In the genomic region with DNA sequence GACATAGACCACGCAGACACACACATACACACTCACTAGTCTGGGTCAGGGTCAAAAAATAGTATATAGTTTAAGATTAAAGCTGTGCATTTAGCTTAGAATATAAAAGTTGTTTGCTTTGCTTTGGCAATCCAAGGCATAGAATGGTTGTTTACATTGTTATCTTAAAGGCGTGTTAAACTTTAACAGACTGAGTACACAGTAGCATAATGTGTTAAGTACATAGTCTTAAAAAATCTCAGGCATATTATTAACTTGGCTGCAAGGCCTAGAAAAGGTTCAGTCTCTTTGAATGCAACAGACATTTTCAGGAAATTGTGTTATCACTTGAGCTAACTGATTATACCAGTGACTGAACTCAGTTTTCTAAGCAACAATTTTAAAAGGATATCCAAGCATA, we compare ENCODE assay signal across 27 mouse cellular contexts. TPM values are rescaled to one million over a fixed set of nuclear protein-coding genes. Genes with fewer than 3 reads are reported as not detected.
DNase-seq lines count a peak whose midpoint lies in the region; ATAC-seq and TF ChIP-seq lines count a peak whose summit lies in the region.
"Had no signal": no experiment of that assay in that cellular context is flagged by ENCODE, and none has a peak within 500 bp of the region (broad histone marks: within the 10 kb centered on the region; RNA-seq: fewer than 3 reads in every experiment).

No protein-coding gene starts in this region.

- no peak for DNase-seq in liver
- DNase-seq in lung, postnatal 0 days (ENCODE audit: low spot score): peak; percentile 10
- DNase-seq in lung, postnatal 36 days: no peak
- DNase-seq in right cerebral cortex, postnatal 25 days: no peak
- DNase-seq: adrenal gland, postnatal 10 days; adrenal gland, postnatal 36 days; B cell, adult 2 months; cerebellum, adult 18-20 months; cerebellum, adult 9-10 months; cerebellum, postnatal 14 days; gastrocnemius, postnatal 10 days; gastrocnemius, postnatal 36 days; heart, adult 2 months; heart, postnatal 14 days; heart, postnatal 4 days had no signal

- 54% methylated on average over 2 of the region's 2 CpGs for WGBS in liver, embryonic 16.5 days (ENCODE audit: insufficient replicate concordance)
- WGBS in lung, postnatal 0 days: 51% methylated on average over 2 of the region's 2 CpGs
- WGBS in stomach, embryonic 16.5 days: 45% methylated on average over 2 of the region's 2 CpGs
- WGBS in midbrain, embryonic 16.5 days: 88% methylated on average over 2 of the region's 2 CpGs

- ATAC-seq in liver, embryonic 16.5 days (ENCODE audit: low read depth): peak; percentile 48; the same call in 1 of the 2 replicates
- 0 out of 2 replicates have a peak, but pooled peaks have one; percentile 54 for ATAC-seq in lung, postnatal 0 days
- ATAC-seq in stomach, embryonic 16.5 days (ENCODE audit: insufficient read depth, low FRiP score): peak; percentile 84
- no peak for ATAC-seq in midbrain, embryonic 16.5 days
- ATAC-seq: forebrain, embryonic 13.5 days; forebrain, embryonic 16.5 days; Patski had no signal

- H3K4me1 ChIP-seq in liver, embryonic 16.5 days (ENCODE audit: control insufficient read depth, low read depth, low read length): no peaks in the 10 kb centered on the region
- no peaks in the 10 kb centered on the region for H3K4me1 ChIP-seq in lung, postnatal 0 days (ENCODE audit: insufficient read depth, low read depth, low read length)
- no peaks in the 10 kb centered on the region for H3K4me1 ChIP-seq in stomach, embryonic 16.5 days (ENCODE audit: control insufficient read depth, insufficient read depth, low read length)
- H3K4me1 ChIP-seq in midbrain, embryonic 16.5 days (ENCODE audit: control insufficient read depth, insufficient read depth, low read length): no peaks in the 10 kb centered on the region
- H3K4me1 ChIP-seq: forebrain, embryonic 10.5 days; forebrain, embryonic 13.5 days; heart, embryonic 10.5 days; heart, embryonic 13.5 days had no signal

- no peak overlapping the region for H3K4me3 ChIP-seq in liver, embryonic 16.5 days (ENCODE audit: low read depth, low read length)
- no peak overlapping the region for H3K4me3 ChIP-seq in lung, postnatal 0 days (ENCODE audit: low read depth, low read length)
- H3K4me3 ChIP-seq in stomach, embryonic 16.5 days (replicated peaks; ENCODE audit: low read length): no peak overlapping the region
- no peak overlapping the region for H3K4me3 ChIP-seq in midbrain, embryonic 16.5 days (ENCODE audit: low read depth, low read length)
- H3K4me3 ChIP-seq: forebrain, embryonic 10.5 days; forebrain, embryonic 13.5 days; heart, adult 2 months; heart, embryonic 10.5 days; heart, embryonic 13.5 days had no signal

- no peak for TF ChIP-seq EP300 in lung, postnatal 0 days (IDR thresholded peaks at IDR 0.05)

- H3K9me3 ChIP-seq in liver, embryonic 16.5 days (replicated peaks; ENCODE audit: control insufficient read depth, low read length): no peaks in the 10 kb centered on the region
- no peaks in the 10 kb centered on the region for H3K9me3 ChIP-seq in lung, postnatal 0 days (ENCODE audit: low read length)
- H3K9me3 ChIP-seq in stomach, embryonic 16.5 days (replicated peaks; ENCODE audit: control insufficient read depth, low read length): no peaks in the 10 kb centered on the region
- H3K9me3 ChIP-seq in midbrain, embryonic 16.5 days (replicated peaks; ENCODE audit: control insufficient read depth, low read length, poor library complexity, severe bottlenecking): no peaks in the 10 kb centered on the region
- H3K9me3 ChIP-seq: forebrain, embryonic 10.5 days; forebrain, embryonic 13.5 days; G1E; heart, embryonic 10.5 days; heart, embryonic 13.5 days had no signal

- H3K36me3 ChIP-seq in liver, embryonic 16.5 days (ENCODE audit: control insufficient read depth, insufficient read depth): no peaks in the 10 kb centered on the region
- no peaks in the 10 kb centered on the region for H3K36me3 ChIP-seq in lung, postnatal 0 days (ENCODE audit: insufficient read depth, low read length)
- no peaks in the 10 kb centered on the region for H3K36me3 ChIP-seq in stomach, embryonic 16.5 days (ENCODE audit: control insufficient read depth, insufficient read depth, low read length)
- H3K36me3 ChIP-seq in midbrain, embryonic 16.5 days (ENCODE audit: control insufficient read depth, insufficient read depth, low read length): no peaks in the 10 kb centered on the region
- H3K36me3 ChIP-seq: forebrain, embryonic 10.5 days; G1E; heart, embryonic 10.5 days; heart, embryonic 13.5 days had no signal

- TF ChIP-seq CTCF in lung, postnatal 0 days (IDR thresholded peaks at IDR 0.05): no peak

- H3K4me2 ChIP-seq in liver, embryonic 16.5 days (ENCODE audit: low read depth, low read length): no peak overlapping the region
- no peak overlapping the region for H3K4me2 ChIP-seq in lung, postnatal 0 days (replicated peaks; ENCODE audit: low read depth, low read length)
- H3K4me2 ChIP-seq in stomach, embryonic 16.5 days (ENCODE audit: low read depth, low read length): no peak overlapping the region
- no peak overlapping the region for H3K4me2 ChIP-seq in midbrain, embryonic 16.5 days (ENCODE audit: low read length)
- H3K4me2 ChIP-seq: forebrain, embryonic 13.5 days; heart, embryonic 13.5 days had no signal

- H3K27me3 ChIP-seq in liver, embryonic 16.5 days (ENCODE audit: control insufficient read depth, insufficient read depth, low read depth, low read length): no peaks in the 10 kb centered on the region; the same call in 1 of the 2 replicates
- H3K27me3 ChIP-seq in lung, postnatal 0 days (replicated peaks; ENCODE audit: insufficient read depth, low read length): no peaks in the 10 kb centered on the region
- H3K27me3 ChIP-seq in stomach, embryonic 16.5 days (ENCODE audit: control insufficient read depth, insufficient read depth, low read length): no peaks in the 10 kb centered on the region
- no peaks in the 10 kb centered on the region for H3K27me3 ChIP-seq in midbrain, embryonic 16.5 days (ENCODE audit: control insufficient read depth, insufficient read depth, low read depth, low read length)
- H3K27me3 ChIP-seq: CH12.LX; forebrain, embryonic 13.5 days; heart, embryonic 13.5 days had no signal

- no peak overlapping the region for H3K9ac ChIP-seq in liver, embryonic 16.5 days (ENCODE audit: low read depth, low read length)
- H3K9ac ChIP-seq in lung, postnatal 0 days (replicated peaks; ENCODE audit: low read depth): no peak overlapping the region
- no peak overlapping the region for H3K9ac ChIP-seq in stomach, embryonic 16.5 days (ENCODE audit: low read length)
- H3K9ac ChIP-seq in midbrain, embryonic 16.5 days (ENCODE audit: low read depth, low read length): no peak overlapping the region
- H3K9ac ChIP-seq: forebrain, embryonic 13.5 days; heart, embryonic 13.5 days had no signal

- no peak overlapping the region for H3K27ac ChIP-seq in liver, embryonic 16.5 days (ENCODE audit: low read length)
- H3K27ac ChIP-seq in lung, postnatal 0 days (ENCODE audit: low read length): no peak overlapping the region
- H3K27ac ChIP-seq in stomach, embryonic 16.5 days (ENCODE audit: low read length): no peak overlapping the region
- no peak overlapping the region for H3K27ac ChIP-seq in midbrain, embryonic 16.5 days (ENCODE audit: low read length)
- H3K27ac ChIP-seq: forebrain, embryonic 10.5 days; forebrain, embryonic 13.5 days; heart, adult 2 months; heart, embryonic 10.5 days; heart, embryonic 13.5 days had no signal

RNA-seq across cellular contexts. Expression of a gene that starts 56.3 kb away (rescaled TPM):
- 0.04 TPM in 1 of 2 replicates, not detected in the other for polyA plus RNA-seq in liver, embryonic 16.5 days (2015; fragmentation: Nextera tagmentation; extraction: Ambion mirVana)
- polyA plus RNA-seq in lung, postnatal 0 days (2015; fragmentation: Nextera tagmentation; extraction: Ambion mirVana): 0.80 and 0.91 TPM in 2 replicates
- 0.11 and 0.14 TPM in 2 replicates for polyA plus RNA-seq in stomach, embryonic 16.5 days (2015; fragmentation: Nextera tagmentation; extraction: Ambion mirVana)
- 0.24 and 0.28 TPM in 2 replicates for polyA plus RNA-seq in midbrain, embryonic 16.5 days (2015; fragmentation: Nextera tagmentation; extraction: Ambion mirVana)
- polyA plus RNA-seq: G1E; hindbrain, embryonic 11.5 days; Patski had no signal
